Mouse (Mus musculus): ENCODE measurements around the gene Tbx15. TPM values are rescaled to one million over a fixed set of nuclear protein-coding genes. Genes with fewer than 3 reads are reported as not detected.
A peak's percentile ranks its signal among the peaks of the same experiment; 100 is the strongest.

Gene Tbx15
- polyA plus RNA-seq, 1 experiment from 2014 or later, result 41.2 TPM

GRCm38 (mm10) chr3:99239301-99240045, 708 bp upstream of the Tbx15 start:
- H3K4me3 ChIP-seq, result peak overlapping the region; percentile 65
- H3K4me1 ChIP-seq, result peaks cover 71% of the 10 kb centered on the region
- peaks cover 87% of the 10 kb centered on the region for H3K27me3 ChIP-seq (ENCODE audit: low read depth, poor library complexity, severe bottlenecking)
- peak; percentile 51 for DNase-seq (ENCODE audit: low spot score)
- no peaks in the 10 kb centered on the region for H3K9me3 ChIP-seq (replicated peaks)
- H3K36me3 ChIP-seq, result no peaks in the 10 kb centered on the region
- H3K27ac ChIP-seq, result peak overlapping the region; percentile 92
- WGBS, result 2% methylated on average over 20 of the region's 20 CpGs

GRCm38 (mm10) chr3:99240811-99241738, 894 bp downstream of the Tbx15 start:
- DNase-seq (ENCODE audit: low spot score), result peak; percentile 75
- Histone ChIP-seq H3K4me1 (peaks cover 67% of the 10 kb centered on the region), H3K27me3 (ENCODE audit: low read depth, poor library complexity, severe bottlenecking) (peaks cover 89% of the 10 kb centered on the region), H3K9me3 (replicated peaks) (no peaks in the 10 kb centered on the region), H3K27ac (peak overlapping the region; percentile 92), H3K36me3 (no peaks in the 10 kb centered on the region), H3K4me3 (peak overlapping the region; percentile 65)
- under 1% methylated on average over 50 of the region's 50 CpGs for WGBS

- peaks cover 74% of the 10 kb centered on the region for H3K4me1 ChIP-seq
- peak; percentile 53 for DNase-seq (ENCODE audit: low spot score)
- H3K27me3 ChIP-seq (ENCODE audit: low read depth, poor library complexity, severe bottlenecking), result peaks cover 89% of the 10 kb centered on the region
- WGBS, result 5% methylated on average over 8 of the region's 8 CpGs
- no peaks in the 10 kb centered on the region for H3K9me3 ChIP-seq (replicated peaks)
- H3K36me3 ChIP-seq, result no peaks in the 10 kb centered on the region
- H3K4me3 ChIP-seq, result peak overlapping the region; percentile 65
- H3K27ac ChIP-seq, result peak overlapping the region; percentile 92
Observed at GRCm38 (mm10) chr3:99242481-99242880, 2.3 kb downstream of the Tbx15 start.

- DNase-seq (ENCODE audit: low spot score), result peak; percentile 25
- peaks cover 85% of the 10 kb centered on the region for H3K27me3 ChIP-seq (ENCODE audit: low read depth, poor library complexity, severe bottlenecking)
- 18% methylated on average over 3 of the region's 3 CpGs for WGBS
- peaks cover 79% of the 10 kb centered on the region for H3K4me1 ChIP-seq
- H3K9me3 ChIP-seq (replicated peaks), result no peaks in the 10 kb centered on the region
- H3K4me3 ChIP-seq, result no peak overlapping the region
- peak overlapping the region; percentile 6; the same call in 1 of the 2 replicates for H3K27ac ChIP-seq
- H3K36me3 ChIP-seq, result no peaks in the 10 kb centered on the region
Observed at GRCm38 (mm10) chr3:99245341-99245740, 5.2 kb downstream of the Tbx15 start.

GRCm38 (mm10) chr3:99246629-99247028, 6.4 kb downstream of the Tbx15 start:
- no peaks in the 10 kb centered on the region for H3K9me3 ChIP-seq (replicated peaks)
- 36% methylated on average over 3 of the region's 3 CpGs for WGBS
- H3K4me1 ChIP-seq, result peaks cover 81% of the 10 kb centered on the region
- no peak overlapping the region for H3K27ac ChIP-seq
- DNase-seq (ENCODE audit: low spot score), result peak; percentile 30
- no peaks in the 10 kb centered on the region for H3K36me3 ChIP-seq
- no peak overlapping the region for H3K4me3 ChIP-seq
- peaks cover 92% of the 10 kb centered on the region for H3K27me3 ChIP-seq (ENCODE audit: low read depth, poor library complexity, severe bottlenecking)

- DNase-seq (ENCODE audit: low spot score), result peak; percentile 46
- Histone ChIP-seq H3K4me3 (peak overlapping the region; percentile 88), H3K27me3 (ENCODE audit: low read depth, poor library complexity, severe bottlenecking) (peaks cover 94% of the 10 kb centered on the region), H3K9me3 (replicated peaks) (no peaks in the 10 kb centered on the region), H3K36me3 (no peaks in the 10 kb centered on the region), H3K4me1 (peaks cover 83% of the 10 kb centered on the region), H3K27ac (peak overlapping the region; percentile 99)
- WGBS, result 4% methylated on average over 4 of the region's 4 CpGs
Observed at GRCm38 (mm10) chr3:99247586-99247985, 7.4 kb downstream of the Tbx15 start.

- H3K4me1 ChIP-seq, result peaks cover 82% of the 10 kb centered on the region
- H3K36me3 ChIP-seq, result no peaks in the 10 kb centered on the region
- WGBS, result 1% methylated on average over 28 of the region's 28 CpGs
- peaks cover 88% of the 10 kb centered on the region for H3K27me3 ChIP-seq (ENCODE audit: low read depth, poor library complexity, severe bottlenecking)
- no peaks in the 10 kb centered on the region for H3K9me3 ChIP-seq (replicated peaks)
- peak; percentile 77 for DNase-seq (ENCODE audit: low spot score)
- peak overlapping the region; percentile 88 for H3K4me3 ChIP-seq
- H3K27ac ChIP-seq, result peak overlapping the region; percentile 99
Observed at GRCm38 (mm10) chr3:99247996-99248801, 8.0 kb downstream of the Tbx15 start.

GRCm38 (mm10) chr3:99248831-99249550, 8.8 kb downstream of the Tbx15 start:
- H3K4me1 ChIP-seq, result peaks cover 76% of the 10 kb centered on the region
- WGBS, result under 1% methylated on average over 25 of the region's 25 CpGs
- no peaks in the 10 kb centered on the region for H3K9me3 ChIP-seq (replicated peaks)
- H3K36me3 ChIP-seq, result no peaks in the 10 kb centered on the region
- peak overlapping the region; percentile 99 for H3K27ac ChIP-seq
- peak; percentile 66 for DNase-seq (ENCODE audit: low spot score)
- peak overlapping the region; percentile 88 for H3K4me3 ChIP-seq
- peaks cover 80% of the 10 kb centered on the region for H3K27me3 ChIP-seq (ENCODE audit: low read depth, poor library complexity, severe bottlenecking)

GRCm38 (mm10) chr3:99249551-99249870, 9.3 kb downstream of the Tbx15 start:
- peaks cover 76% of the 10 kb centered on the region for H3K4me1 ChIP-seq
- 1% methylated on average over 11 of the region's 11 CpGs for WGBS
- peak overlapping the region; percentile 88 for H3K4me3 ChIP-seq

GRCm38 (mm10) chr3:99249906-99250305, 9.7 kb downstream of the Tbx15 start:
- H3K36me3 ChIP-seq, result peaks cover 3% of the 10 kb centered on the region
- peak overlapping the region; percentile 99 for H3K27ac ChIP-seq
- H3K9me3 ChIP-seq (replicated peaks), result no peaks in the 10 kb centered on the region
- H3K27me3 ChIP-seq (ENCODE audit: low read depth, poor library complexity, severe bottlenecking), result peaks cover 71% of the 10 kb centered on the region
- H3K4me1 ChIP-seq, result peaks cover 75% of the 10 kb centered on the region
- DNase-seq (ENCODE audit: low spot score), result no peak
- H3K4me3 ChIP-seq, result peak overlapping the region; percentile 88
- WGBS, result 0% methylated on average over 6 of the region's 6 CpGs

More at GRCm38 (mm10) chr3:99249551-99249870, 9.3 kb downstream of the Tbx15 start:
- Histone ChIP-seq H3K27me3 (ENCODE audit: low read depth, poor library complexity, severe bottlenecking) (peaks cover 74% of the 10 kb centered on the region), H3K27ac (peak overlapping the region; percentile 99), H3K9me3 (replicated peaks) (no peaks in the 10 kb centered on the region), H3K36me3 (no peaks in the 10 kb centered on the region)
- peak; percentile 68 for DNase-seq (ENCODE audit: low spot score)

- Histone ChIP-seq H3K9me3 (replicated peaks) (no peaks in the 10 kb centered on the region), H3K4me1 (peaks cover 60% of the 10 kb centered on the region), H3K27me3 (ENCODE audit: low read depth, poor library complexity, severe bottlenecking) (peaks cover 63% of the 10 kb centered on the region), H3K36me3 (peaks cover 12% of the 10 kb centered on the region), H3K4me3 (peak overlapping the region; percentile 88), H3K27ac (peak overlapping the region; percentile 99)
- DNase-seq (ENCODE audit: low spot score), result no peak
- WGBS, result 7% methylated on average over 6 of the region's 6 CpGs
Observed at GRCm38 (mm10) chr3:99251271-99252165, 11.3 kb downstream of the Tbx15 start.
